34 mouse cellular contexts compared by ENCODE assay signal in genomic region chr2:60792506-60792905, GRCm38 (mm10).
"Had no signal": no experiment of that assay in that cellular context is flagged by ENCODE, and none has a peak within 500 bp of the region (broad histone marks: within the 10 kb centered on the region; RNA-seq: fewer than 3 reads in every experiment).

No protein-coding gene starts in this region.

- DNase-seq: heart, postnatal 10 days; heart, postnatal 14 days; heart, postnatal 36 days; kidney, adult 11 months; kidney, adult 18-20 months; kidney, adult 2 months; kidney, adult 8-10 months; kidney, adult 9 months; kidney, postnatal 10 days; kidney, postnatal 14 days; kidney, postnatal 25 days; kidney, postnatal 36 days; kidney, postnatal 4 days; layer of hippocampus, adult 9-11 months; layer of hippocampus, postnatal 36 days had no signal

- H3K9me3 ChIP-seq: heart, embryonic 10.5 days; heart, embryonic 12.5 days; heart, embryonic 13.5 days; heart, embryonic 15.5 days; hindbrain, embryonic 10.5 days; hindbrain, embryonic 12.5 days; hindbrain, embryonic 13.5 days; hindbrain, embryonic 15.5 days; intestine, embryonic 15.5 days; kidney, embryonic 15.5 days had no signal

- H3K4me1 ChIP-seq: heart, embryonic 10.5 days; heart, embryonic 15.5 days; intestine, embryonic 15.5 days; kidney, embryonic 15.5 days had no signal

- H3K4me3 ChIP-seq: heart, embryonic 10.5 days; heart, embryonic 12.5 days; heart, embryonic 13.5 days; heart, embryonic 15.5 days; hindbrain, embryonic 10.5 days; hindbrain, embryonic 12.5 days; hindbrain, embryonic 13.5 days; hindbrain, embryonic 15.5 days; intestine, embryonic 15.5 days; kidney, embryonic 15.5 days; layer of hippocampus, adult 2 months had no signal

- ATAC-seq: hindbrain, embryonic 16.5 days; hindbrain, postnatal 0 days; inflammation-experienced regulatory T-cells, adult 6 months; intestine, embryonic 15.5 days; intestine, embryonic 16.5 days; intestine, postnatal 0 days had no signal

- H3K4me2 ChIP-seq: heart, embryonic 11.5 days; heart, embryonic 12.5 days; heart, embryonic 13.5 days; heart, embryonic 15.5 days; hindbrain, embryonic 12.5 days; hindbrain, embryonic 13.5 days; hindbrain, embryonic 14.5 days; hindbrain, embryonic 15.5 days; intestine, embryonic 15.5 days; kidney, embryonic 15.5 days had no signal

- H3K9ac ChIP-seq: heart, embryonic 12.5 days; heart, embryonic 13.5 days; heart, embryonic 15.5 days; hindbrain, embryonic 12.5 days; hindbrain, embryonic 13.5 days; hindbrain, embryonic 14.5 days; hindbrain, embryonic 15.5 days; intestine, embryonic 15.5 days; kidney, embryonic 15.5 days had no signal

- H3K27ac ChIP-seq: heart, embryonic 10.5 days; heart, embryonic 13.5 days; heart, embryonic 15.5 days; hindbrain, embryonic 10.5 days; hindbrain, embryonic 12.5 days; hindbrain, embryonic 13.5 days; hindbrain, embryonic 14.5 days; hindbrain, embryonic 15.5 days; hindbrain, postnatal 0 days; intestine, embryonic 15.5 days; kidney, embryonic 15.5 days; kidney, postnatal 0 days; layer of hippocampus, adult 2 months had no signal

- H3K27me3 ChIP-seq: heart, embryonic 12.5 days; heart, embryonic 13.5 days; heart, embryonic 15.5 days; intestine, embryonic 15.5 days; kidney, embryonic 15.5 days had no signal
